Mouse (Mus musculus): ENCODE measurements around the gene Csnk1g1. TPM values are rescaled to one million over a fixed set of nuclear protein-coding genes. Genes with fewer than 3 reads are reported as not detected.

Gene Csnk1g1
- 17.3 and 17.7 TPM in 2 replicates for polyA plus RNA-seq (2014; fragmentation: Nextera tagmentation; extraction: Ambion mirVana)

GRCm38 (mm10) chr9:65908394-65909300 is at the start of gene Csnk1g1, which contains the start of gene Trip4:
Csnk1g1 (plus strand) TSS chr9:65908924.
Trip4 (minus strand) TSS chr9:65908794.
- DNase-seq (ENCODE audit: low spot score) (peak; percentile 100), ATAC-seq (ENCODE audit: low read depth) (peak; percentile 99)
- H3K36me3 ChIP-seq (ENCODE audit: control insufficient read depth, insufficient read depth, low read length) = peaks cover 6% of the 10 kb centered on the region
- peak within 1 kb of the TSS; percentile 67 for H3K4me2 ChIP-seq (ENCODE audit: low read depth, low read length)
- H3K27me3 ChIP-seq (replicated peaks; ENCODE audit: control insufficient read depth, insufficient read depth, low read length) = no peaks in the 10 kb centered on the region
- peak within 1 kb of the TSS; percentile 89 for H3K27ac ChIP-seq (replicated peaks; ENCODE audit: low read depth, low read length)
- peak within 1 kb of the TSS; percentile 79 for H3K9ac ChIP-seq (ENCODE audit: low read depth, low read length)
- WGBS = under 1% methylated on average over 31 of the region's 38 CpGs
- peaks cover 3% of the 10 kb centered on the region for H3K4me1 ChIP-seq (ENCODE audit: control insufficient read depth, insufficient read depth, low read length)
- no peaks in the 10 kb centered on the region for H3K9me3 ChIP-seq (ENCODE audit: control insufficient read depth, low read length)
- H3K4me3 ChIP-seq (ENCODE audit: low read depth, low read length) = peak within 1 kb of the TSS; percentile 64

- peaks cover 83% of the 10 kb centered on the region for H3K36me3 ChIP-seq (ENCODE audit: control insufficient read depth, insufficient read depth, low read length)
- WGBS = 57% methylated on average over 1 of the region's 1 CpGs
- DNase-seq (ENCODE audit: low spot score) (no peak), ATAC-seq (ENCODE audit: low read depth) (no peak)
- H3K9ac ChIP-seq (ENCODE audit: low read depth, low read length) = no peak overlapping the region
- H3K4me3 ChIP-seq (ENCODE audit: low read depth, low read length) = no peak overlapping the region
- H3K27ac ChIP-seq (replicated peaks; ENCODE audit: low read depth, low read length) = no peak overlapping the region
- H3K4me1 ChIP-seq (ENCODE audit: control insufficient read depth, insufficient read depth, low read length) = no peaks in the 10 kb centered on the region
- H3K4me2 ChIP-seq (ENCODE audit: low read depth, low read length) = no peak overlapping the region
- H3K9me3 ChIP-seq (ENCODE audit: control insufficient read depth, low read length) = no peaks in the 10 kb centered on the region
- H3K27me3 ChIP-seq (replicated peaks; ENCODE audit: control insufficient read depth, insufficient read depth, low read length) = no peaks in the 10 kb centered on the region
These were observed 49.1 kb upstream of the Csnk1g1 start for GRCm38 (mm10) chr9:65859656-65860055.

GRCm38 (mm10) chr9:65884564-65885315 is 24.0 kb upstream of the Csnk1g1 start:
- Histone ChIP-seq H3K9ac (ENCODE audit: low read depth, low read length) (peak overlapping the region; percentile 77), H3K36me3 (ENCODE audit: control insufficient read depth, insufficient read depth, low read length) (peaks cover 11% of the 10 kb centered on the region), H3K4me1 (ENCODE audit: control insufficient read depth, insufficient read depth, low read length) (no peaks in the 10 kb centered on the region), H3K27me3 (replicated peaks; ENCODE audit: control insufficient read depth, insufficient read depth, low read length) (no peaks in the 10 kb centered on the region), H3K27ac (replicated peaks; ENCODE audit: low read depth, low read length) (peak overlapping the region; percentile 73), H3K4me2 (ENCODE audit: low read depth, low read length) (peak overlapping the region; percentile 70), H3K9me3 (ENCODE audit: control insufficient read depth, low read length) (no peaks in the 10 kb centered on the region), H3K4me3 (ENCODE audit: low read depth, low read length) (peak overlapping the region; percentile 72)
- DNase-seq (ENCODE audit: low spot score) = peak; percentile 96
- under 1% methylated on average over 37 of the region's 37 CpGs for WGBS
- ATAC-seq (ENCODE audit: low read depth) = peak; percentile 98

- Histone ChIP-seq H3K9ac (ENCODE audit: low read depth, low read length) (peak within 1 kb of the TSS; percentile 73), H3K4me1 (ENCODE audit: control insufficient read depth, insufficient read depth, low read length) (peaks cover 10% of the 10 kb centered on the region; the same call in 1 of the 2 replicates), H3K4me3 (ENCODE audit: low read depth, low read length) (peak within 1 kb of the TSS; percentile 59), H3K9me3 (ENCODE audit: control insufficient read depth, low read length) (no peaks in the 10 kb centered on the region), H3K27ac (replicated peaks; ENCODE audit: low read depth, low read length) (peak within 1 kb of the TSS; percentile 57; the same call in 1 of the 2 replicates), H3K27me3 (replicated peaks; ENCODE audit: control insufficient read depth, insufficient read depth, low read length) (no peaks in the 10 kb centered on the region), H3K36me3 (ENCODE audit: control insufficient read depth, insufficient read depth, low read length) (peaks cover 16% of the 10 kb centered on the region), H3K4me2 (ENCODE audit: low read depth, low read length) (peak within 1 kb of the TSS; percentile 86)
- ATAC-seq (ENCODE audit: low read depth) = peak; percentile 97
- peak; percentile 98 for DNase-seq (ENCODE audit: low spot score)
- under 1% methylated on average over 20 of the region's 21 CpGs for WGBS
These were observed 18.5 kb upstream of the Csnk1g1 start, which contains the start of gene Pclaf for GRCm38 (mm10) chr9:65890143-65890628. Pclaf (plus strand) TSS chr9:65890237.

- H3K9ac ChIP-seq (ENCODE audit: low read depth, low read length) = peak overlapping the region; percentile 73
- ATAC-seq (ENCODE audit: low read depth) (no peak), DNase-seq (ENCODE audit: low spot score) (peak; percentile 13)
- peak overlapping the region; percentile 59 for H3K4me3 ChIP-seq (ENCODE audit: low read depth, low read length)
- H3K36me3 ChIP-seq (ENCODE audit: control insufficient read depth, insufficient read depth, low read length) = peaks cover 23% of the 10 kb centered on the region
- no peak overlapping the region; the same call in 1 of the 2 replicates for H3K27ac ChIP-seq (replicated peaks; ENCODE audit: low read depth, low read length)
- H3K4me2 ChIP-seq (ENCODE audit: low read depth, low read length) = peak overlapping the region; percentile 86
- H3K4me1 ChIP-seq (ENCODE audit: control insufficient read depth, insufficient read depth, low read length) = peaks cover 10% of the 10 kb centered on the region; the same call in 1 of the 2 replicates
- no peaks in the 10 kb centered on the region for H3K27me3 ChIP-seq (replicated peaks; ENCODE audit: control insufficient read depth, insufficient read depth, low read length)
- H3K9me3 ChIP-seq (ENCODE audit: control insufficient read depth, low read length) = no peaks in the 10 kb centered on the region
- 3% methylated on average over 5 of the region's 5 CpGs for WGBS
These were observed 17.6 kb upstream of the Csnk1g1 start for GRCm38 (mm10) chr9:65891126-65891525.

- Histone ChIP-seq H3K27me3 (replicated peaks; ENCODE audit: control insufficient read depth, insufficient read depth, low read length) (no peaks in the 10 kb centered on the region), H3K9me3 (ENCODE audit: control insufficient read depth, low read length) (no peaks in the 10 kb centered on the region), H3K36me3 (ENCODE audit: control insufficient read depth, insufficient read depth, low read length) (peaks cover 59% of the 10 kb centered on the region), H3K4me3 (ENCODE audit: low read depth, low read length) (no peak overlapping the region), H3K4me2 (ENCODE audit: low read depth, low read length) (no peak overlapping the region), H3K9ac (ENCODE audit: low read depth, low read length) (no peak overlapping the region), H3K4me1 (ENCODE audit: control insufficient read depth, insufficient read depth, low read length) (0 out of 2 replicates have a peak, but pooled peaks cover under 1% of the 10 kb centered on the region), H3K27ac (replicated peaks; ENCODE audit: low read depth, low read length) (no peak overlapping the region)
- 91% methylated on average over 2 of the region's 2 CpGs for WGBS
- ATAC-seq (ENCODE audit: low read depth) (no peak), DNase-seq (ENCODE audit: low spot score) (no peak)
These were observed 11.7 kb upstream of the Csnk1g1 start for GRCm38 (mm10) chr9:65896977-65897376.

GRCm38 (mm10) chr9:65902879-65903278 is 5.8 kb upstream of the Csnk1g1 start:
- Histone ChIP-seq H3K4me1 (ENCODE audit: control insufficient read depth, insufficient read depth, low read length) (no peaks in the 10 kb centered on the region), H3K4me2 (ENCODE audit: low read depth, low read length) (no peak overlapping the region), H3K4me3 (ENCODE audit: low read depth, low read length) (no peak overlapping the region), H3K27ac (replicated peaks; ENCODE audit: low read depth, low read length) (no peak overlapping the region), H3K36me3 (ENCODE audit: control insufficient read depth, insufficient read depth, low read length) (peaks cover 38% of the 10 kb centered on the region), H3K27me3 (replicated peaks; ENCODE audit: control insufficient read depth, insufficient read depth, low read length) (no peaks in the 10 kb centered on the region), H3K9ac (ENCODE audit: low read depth, low read length) (no peak overlapping the region), H3K9me3 (ENCODE audit: control insufficient read depth, low read length) (no peaks in the 10 kb centered on the region)
- DNase-seq (ENCODE audit: low spot score) (no peak), ATAC-seq (ENCODE audit: low read depth) (no peak)
- 90% methylated on average over 3 of the region's 3 CpGs for WGBS

- no peak for DNase-seq (ENCODE audit: low spot score)
- Histone ChIP-seq H3K9me3 (ENCODE audit: control insufficient read depth, low read length) (no peaks in the 10 kb centered on the region), H3K36me3 (ENCODE audit: control insufficient read depth, insufficient read depth, low read length) (peaks cover 34% of the 10 kb centered on the region), H3K27ac (replicated peaks; ENCODE audit: low read depth, low read length) (no peak overlapping the region), H3K27me3 (replicated peaks; ENCODE audit: control insufficient read depth, insufficient read depth, low read length) (no peaks in the 10 kb centered on the region), H3K4me1 (ENCODE audit: control insufficient read depth, insufficient read depth, low read length) (no peaks in the 10 kb centered on the region), H3K4me3 (ENCODE audit: low read depth, low read length) (no peak overlapping the region), H3K9ac (ENCODE audit: low read depth, low read length) (no peak overlapping the region), H3K4me2 (ENCODE audit: low read depth, low read length) (no peak overlapping the region)
- no peak for ATAC-seq (ENCODE audit: low read depth)
These were observed 5.3 kb upstream of the Csnk1g1 start for GRCm38 (mm10) chr9:65903419-65903818.

Data from embryonic facial prominence, embryonic 14.5 days (tissue).